Mouse (Mus musculus) G1E (cell line): ENCODE data around the gene Fyb.

Source experiments
- CTCF ChIP-seq: IDR thresholded peaks from 2 replicates; pipeline ENCODE4 v1.5.1; 2012; ENCODE audit warnings: low read depth, low read length, inconsistent platforms, mixed read lengths
- GATA2 ChIP-seq: IDR thresholded peaks from 2 replicates; pipeline ENCODE4 v1.6.1; 2012; ENCODE audit warnings: low read depth, low read length, inconsistent platforms, borderline replicate concordance
- POLR2AphosphoS5 ChIP-seq: IDR thresholded peaks from 2 replicates; pipeline ENCODE4 v1.6.1; 2012; ENCODE audit warnings: low read depth, low read length, inconsistent platforms; ENCODE audit not compliant: insufficient replicate concordance
- TAL1 ChIP-seq: conservative IDR thresholded peaks from 2 replicates; pipeline ENCODE4 v1.6.1; 2012; ENCODE audit warnings: low read depth, low read length, inconsistent platforms, mixed read lengths

DNA sequence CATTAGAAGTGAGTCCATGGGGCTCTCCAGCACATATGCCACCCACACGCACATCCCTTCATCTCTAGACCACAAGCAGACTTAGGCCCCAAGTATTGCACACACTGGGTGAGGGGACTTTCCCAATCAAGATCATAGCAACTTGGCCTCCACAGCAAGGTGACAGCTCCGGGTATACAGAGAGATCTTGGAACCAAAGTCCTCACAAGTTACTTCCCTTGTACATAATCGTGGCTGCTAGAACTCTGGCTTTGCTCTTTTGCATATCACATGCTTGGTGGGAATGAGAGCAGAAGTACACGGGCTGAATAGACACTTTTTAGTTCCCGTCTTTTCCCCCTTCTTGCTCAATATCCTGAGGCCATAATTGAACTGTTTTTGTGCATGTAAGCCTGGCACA lies 46.4 kb downstream of the Fyb start:
- TF ChIP-seq CTCF (no peak), TAL1 (no peak), POLR2AphosphoS5 (no peak), GATA2 (no peak)
